Mouse (Mus musculus): Measurements from ENCODE around the gene Vgll3.

Gene Vgll3

DNA sequence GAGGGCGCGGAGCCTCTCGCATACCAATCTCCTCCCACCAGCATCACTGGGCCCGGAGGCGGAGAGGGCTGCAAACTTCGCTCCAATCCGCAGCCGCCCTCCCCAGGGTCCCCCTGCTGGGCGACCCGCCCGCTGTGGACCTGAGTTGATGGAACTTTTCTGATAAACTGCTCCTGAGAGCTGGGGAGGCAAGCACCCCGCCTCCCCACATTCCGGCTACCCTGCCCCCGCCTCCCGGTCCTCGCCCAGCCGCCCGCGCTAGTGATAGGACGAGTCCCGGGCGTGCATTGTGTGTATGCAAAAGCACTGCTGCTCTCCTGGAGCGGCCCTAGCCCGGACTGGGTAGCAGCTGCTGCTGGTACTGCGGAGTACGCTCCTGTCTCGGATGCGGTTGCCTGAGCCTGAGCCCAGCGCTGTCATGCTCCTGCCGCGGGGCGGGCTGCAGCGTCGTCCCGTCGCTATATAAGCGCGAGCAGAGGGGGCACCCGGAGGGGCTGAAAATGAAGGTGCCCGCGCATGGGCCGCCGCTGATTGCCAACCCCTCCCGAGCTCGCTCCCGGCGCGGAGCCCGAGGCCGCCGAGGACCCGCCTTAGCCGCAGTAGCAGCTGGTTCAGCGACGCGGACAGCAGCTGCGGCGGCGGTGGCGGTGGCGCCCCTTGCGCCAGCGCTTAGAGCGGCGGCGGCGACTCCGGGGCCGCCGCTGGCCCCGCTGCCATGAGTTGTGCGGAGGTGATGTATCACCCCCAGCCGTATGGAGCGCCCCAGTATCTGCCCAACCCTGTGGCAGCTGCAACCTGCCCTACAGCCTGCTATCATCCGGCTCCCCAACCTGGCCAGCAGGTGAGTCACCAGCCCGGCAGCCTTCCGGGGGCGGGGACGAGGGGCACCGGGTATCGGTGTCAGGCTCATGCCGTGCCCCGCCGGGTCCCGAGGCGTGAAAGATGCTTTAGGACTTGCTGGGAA, at the start of gene Vgll3:
TSS of gene Vgll3 (plus strand) at position 340 of the 964 bp plus-strand sequence.
- DNase-seq (ENCODE audit: low spot score), result no peak

DNA sequence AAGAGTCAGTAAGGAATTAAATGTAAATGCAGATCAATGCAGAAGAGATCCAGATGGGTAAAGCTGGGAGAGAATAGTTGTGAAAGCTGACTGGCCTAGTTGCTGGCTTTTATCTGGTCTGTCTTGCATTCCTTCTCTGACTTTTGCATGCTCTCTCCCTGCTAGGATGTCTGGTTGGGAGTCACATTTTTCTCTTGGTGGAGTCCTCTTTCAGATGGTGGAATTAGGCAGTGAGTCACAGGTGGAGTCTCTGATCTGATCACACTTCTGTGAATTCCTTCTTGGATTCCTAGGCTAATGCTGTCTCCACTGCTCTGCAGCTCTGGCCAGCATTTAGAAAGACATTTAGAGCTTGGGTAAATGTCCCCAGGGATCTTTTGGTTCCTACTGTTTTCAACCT, 49.1 kb upstream of the Vgll3 start:
- DNase-seq (ENCODE audit: low spot score), result no peak

DNA sequence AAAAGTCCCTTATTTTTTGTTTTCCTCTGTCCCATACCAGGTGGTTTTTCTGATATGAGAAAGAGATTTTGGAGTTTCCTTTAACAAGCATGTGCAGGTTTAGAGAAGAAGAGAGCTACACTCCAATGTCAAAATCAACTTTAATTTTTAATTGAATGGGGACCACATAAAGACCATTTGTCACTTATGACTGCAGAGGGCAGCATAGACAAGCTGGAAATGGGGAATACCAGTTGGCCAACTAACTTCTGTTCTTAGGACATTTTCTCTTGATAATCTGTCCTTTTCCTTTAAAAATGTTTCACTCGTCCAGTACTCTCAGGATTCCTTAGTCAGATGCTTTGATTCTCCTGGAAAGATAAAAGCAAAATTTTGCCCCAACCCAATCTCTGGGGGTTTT, 29.1 kb upstream of the Vgll3 start:
- DNase-seq (ENCODE audit: low spot score), result no peak

DNA sequence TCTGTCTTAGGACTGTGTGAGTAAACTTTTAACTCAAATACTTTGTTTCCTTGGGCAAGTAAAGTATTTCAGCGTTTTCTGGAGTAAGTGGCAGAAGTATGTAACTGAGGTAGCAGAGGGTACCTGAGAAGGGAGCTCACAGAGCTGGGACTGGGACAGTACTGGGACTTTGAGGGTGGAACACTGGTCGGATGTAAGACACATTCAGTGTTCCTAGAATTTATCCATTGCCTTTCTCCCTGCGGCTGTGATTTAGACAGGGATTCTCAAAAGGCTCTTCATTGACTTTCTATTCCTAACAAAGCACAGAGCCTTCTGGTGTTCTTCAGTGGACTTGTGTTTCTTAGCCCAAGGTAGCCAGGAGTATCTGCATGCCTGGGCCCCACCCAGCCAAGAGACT, 1.0 kb downstream of the Vgll3 start:
- no peak for DNase-seq (ENCODE audit: low spot score)

DNA sequence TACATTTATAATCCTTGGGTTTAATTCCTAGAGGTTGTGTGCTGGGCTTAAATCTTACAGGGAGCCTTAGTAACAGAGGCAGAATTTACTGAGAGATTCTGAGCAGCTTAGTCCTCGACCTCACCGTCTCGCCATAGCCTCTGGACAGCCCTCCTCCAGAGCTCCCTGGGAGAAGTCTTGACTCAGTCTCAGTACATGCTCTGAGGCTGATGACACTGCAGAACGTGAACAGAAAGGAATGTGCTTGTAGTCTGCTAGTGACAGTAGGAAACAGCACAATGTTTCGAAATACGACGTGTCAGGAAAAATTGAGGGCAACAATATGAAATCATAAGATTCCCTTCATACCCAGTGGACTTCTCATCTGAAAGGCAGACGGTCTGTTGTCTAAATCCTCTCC, 3.7 kb downstream of the Vgll3 start:
- no peak for DNase-seq (ENCODE audit: low spot score)

DNA sequence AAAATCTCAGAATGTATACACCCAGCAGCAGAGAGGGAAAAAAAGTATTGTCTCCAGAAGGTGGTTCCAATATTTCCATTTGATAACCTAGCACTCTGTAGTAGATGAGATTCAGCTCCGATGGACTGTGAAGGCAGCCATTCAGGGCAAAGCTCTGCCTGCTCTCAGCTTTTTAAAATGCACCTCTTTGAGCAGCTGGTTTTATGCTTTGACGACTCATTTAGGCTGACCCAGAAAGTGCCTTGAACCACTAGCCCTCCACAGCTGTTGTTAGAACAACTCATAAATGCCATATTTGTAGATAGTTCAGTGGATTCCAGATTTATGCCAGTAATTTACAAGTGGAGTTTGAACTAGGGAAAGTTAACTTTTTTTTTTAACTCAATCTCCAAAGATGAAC, 5.7 kb downstream of the Vgll3 start:
- no peak for DNase-seq (ENCODE audit: low spot score)

DNA sequence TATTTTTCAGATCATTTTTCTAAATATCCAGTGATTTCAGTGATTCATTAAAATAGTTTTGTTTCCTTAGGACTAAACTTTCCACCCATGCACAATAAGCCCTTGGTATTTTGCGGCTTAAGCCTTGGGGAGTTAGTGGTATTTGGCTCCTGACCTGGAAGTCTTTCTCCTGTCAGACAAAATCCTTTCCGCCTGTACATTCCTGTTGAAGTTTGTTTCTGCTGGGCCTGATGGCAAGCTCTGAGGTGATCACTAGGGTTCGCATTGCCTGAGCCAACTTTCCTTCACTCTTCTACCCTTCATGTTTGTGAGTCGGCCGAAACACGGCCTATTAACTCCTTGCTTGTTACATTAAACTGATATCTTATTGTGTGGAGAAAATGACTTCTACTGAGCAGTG, 8.7 kb downstream of the Vgll3 start:
- no peak for DNase-seq (ENCODE audit: low spot score)

DNA sequence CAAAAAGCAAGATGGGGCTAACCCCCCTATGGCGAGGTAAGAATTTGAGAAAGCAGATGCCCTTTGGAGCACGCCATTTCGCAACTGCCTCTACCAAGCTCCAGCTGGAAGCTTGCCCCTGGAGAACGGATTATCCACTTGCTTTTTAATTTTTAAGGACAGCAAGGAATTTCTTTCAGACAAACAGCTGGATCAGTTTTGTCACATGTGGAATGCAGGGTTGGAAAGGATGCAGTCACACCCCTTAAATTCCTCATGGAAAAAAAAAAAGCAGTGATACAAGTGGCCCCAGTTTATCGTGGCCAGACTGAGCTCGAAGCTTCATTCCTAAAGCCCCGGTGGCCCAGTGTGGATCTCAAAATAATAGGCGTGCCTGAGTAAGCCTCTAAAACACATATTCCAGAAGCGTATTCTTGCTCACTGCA, 13.1 kb downstream of the Vgll3 start:
- no peak for DNase-seq (ENCODE audit: low spot score)

DNA sequence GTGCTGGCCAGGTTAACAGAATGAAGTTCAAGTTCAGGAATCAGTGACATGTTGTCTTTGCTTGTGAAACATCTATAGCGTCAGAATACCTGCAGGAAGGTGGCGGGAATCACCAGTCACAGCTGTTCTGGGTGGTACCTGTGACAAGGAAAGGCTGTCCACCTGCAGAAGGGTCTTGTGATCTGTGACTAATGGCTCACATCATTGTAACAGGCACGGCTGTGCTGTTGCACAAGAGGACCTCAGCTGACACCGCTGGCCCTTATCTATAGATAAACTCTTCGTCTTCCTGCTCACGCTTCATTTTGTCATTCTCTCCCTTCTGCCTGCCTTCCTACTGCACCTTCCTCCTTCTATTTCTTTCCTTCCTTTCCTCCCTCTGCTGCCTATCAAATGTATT, 14.0 kb downstream of the Vgll3 start:
- no peak for DNase-seq (ENCODE audit: low spot score)

DNA sequence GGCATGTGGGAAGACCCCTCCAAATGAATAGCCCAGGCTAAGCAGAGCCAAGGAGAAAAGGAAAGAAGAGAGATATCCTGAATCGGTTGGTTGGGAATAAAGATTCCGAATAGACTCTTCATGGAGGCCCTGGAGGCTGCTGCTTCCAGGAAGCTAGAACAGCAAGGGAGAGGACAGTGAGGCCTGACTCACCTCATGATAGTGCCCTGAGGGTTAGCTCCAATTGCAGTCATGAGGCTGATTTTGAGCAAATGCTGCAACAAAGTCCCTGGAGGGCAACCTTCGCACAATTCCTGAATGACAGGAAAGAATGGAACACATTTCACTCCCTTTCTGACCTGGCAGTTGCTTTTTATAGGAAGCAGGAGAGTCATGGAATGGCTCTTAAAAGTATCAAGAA, 19.7 kb downstream of the Vgll3 start:
- no peak for DNase-seq (ENCODE audit: low spot score)

DNA sequence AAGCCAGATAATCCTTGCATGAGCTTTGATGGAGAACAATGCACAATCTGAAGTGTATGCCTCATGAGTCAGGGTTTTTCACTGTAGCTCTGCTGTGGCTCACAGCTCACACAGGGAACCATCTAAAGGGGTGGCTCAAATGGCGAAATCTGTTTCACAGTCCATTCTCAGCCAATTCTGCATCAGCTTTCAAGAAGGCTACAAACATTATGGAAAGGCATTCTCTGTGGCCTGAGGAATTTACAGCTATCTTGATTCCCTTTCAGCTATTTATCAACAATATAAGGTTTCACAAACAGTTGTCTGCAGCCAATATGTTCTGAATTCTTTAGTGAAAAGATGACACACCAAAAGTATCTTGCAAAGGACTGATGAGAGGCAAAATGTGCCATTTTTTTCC, 35.1 kb downstream of the Vgll3 start:
- no peak for DNase-seq (ENCODE audit: low spot score)

DNA sequence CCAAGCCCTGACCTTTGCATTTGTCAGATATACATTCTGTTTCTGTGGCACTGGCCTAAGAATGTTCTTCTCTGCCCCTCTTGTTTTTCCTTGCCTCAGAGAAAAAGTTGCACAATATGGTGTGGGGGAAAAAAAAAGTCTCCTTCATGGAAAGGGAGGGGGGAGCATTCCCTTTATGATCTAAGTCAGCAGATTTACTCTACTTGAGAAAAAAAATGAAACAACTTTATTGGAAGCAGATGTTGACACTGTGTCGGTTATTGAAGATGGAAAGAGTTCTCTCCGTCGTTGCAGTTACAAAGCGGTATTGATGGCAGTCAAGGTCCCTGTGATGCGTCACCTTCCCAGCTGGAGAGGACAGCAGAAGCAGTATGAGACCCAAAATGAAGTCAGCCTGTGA, 49.4 kb downstream of the Vgll3 start:
- no peak for DNase-seq (ENCODE audit: low spot score)

DNA sequence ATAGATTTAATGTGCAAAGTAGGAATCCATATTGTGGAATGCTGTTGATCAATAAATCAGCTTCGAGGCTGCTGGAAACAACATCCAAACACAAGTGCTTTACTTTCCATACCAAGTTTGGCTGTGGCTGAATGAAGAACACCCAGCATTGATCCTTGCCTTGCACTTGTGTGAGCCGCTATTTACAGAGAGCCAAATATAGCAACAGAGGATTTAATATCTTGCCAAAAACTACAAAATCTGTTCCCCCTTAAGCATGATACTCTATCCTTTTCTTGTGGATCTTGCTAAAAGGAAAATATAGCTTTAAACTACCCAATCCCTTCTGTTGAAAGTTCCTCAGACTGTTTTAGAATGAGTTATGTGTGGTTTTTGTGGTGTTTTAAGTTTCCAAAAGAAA, 52.9 kb downstream of the Vgll3 start:
- no peak for DNase-seq (ENCODE audit: low spot score)

DNA sequence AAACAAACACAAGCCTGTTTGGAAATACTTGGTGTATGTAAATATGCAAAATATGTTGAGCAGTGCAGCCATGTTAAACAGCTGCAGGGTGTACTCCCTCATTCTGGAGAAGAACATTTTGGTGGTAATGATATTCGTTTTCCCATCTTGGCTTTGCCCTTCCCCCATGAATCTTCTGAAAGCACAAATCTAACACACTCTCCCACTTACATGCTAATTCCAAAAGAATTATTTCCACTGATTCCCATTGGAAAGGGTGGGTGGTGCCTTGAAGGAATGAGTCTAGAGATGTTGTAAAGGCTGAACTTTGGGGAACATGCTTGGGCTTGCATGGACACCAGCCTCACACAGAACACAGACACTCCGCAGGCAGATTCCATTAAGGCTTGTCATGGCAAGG, 53.9 kb downstream of the Vgll3 start:
- no peak for DNase-seq (ENCODE audit: low spot score)

DNA sequence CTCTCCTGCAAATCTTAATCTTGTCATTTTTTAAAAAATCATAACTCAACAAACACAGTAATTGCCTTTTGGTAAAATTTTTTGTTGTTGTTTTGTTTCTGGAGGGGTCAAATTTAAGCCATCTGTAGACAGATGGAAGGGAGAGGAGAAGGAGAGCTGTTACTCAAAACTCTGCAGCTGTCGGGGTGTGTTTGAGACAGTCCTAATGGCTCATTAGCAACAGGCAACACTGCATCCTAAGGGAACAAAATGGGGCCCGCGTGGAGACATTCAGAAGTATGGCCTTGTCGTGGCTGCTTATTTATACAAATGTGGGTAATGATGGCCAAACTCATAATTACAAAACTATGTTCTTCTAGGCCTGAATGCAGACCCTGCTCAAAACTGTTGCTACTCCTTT, 73.9 kb downstream of the Vgll3 start:
- DNase-seq (ENCODE audit: low spot score), result no peak
